Mouse (Mus musculus): Measurements from ENCODE around the gene Akap2. TPM values are rescaled to one million over a fixed set of nuclear protein-coding genes. Genes with fewer than 3 reads are reported as not detected.

Akap2 gene
- total RNA-seq, 4 experiments from 2014 or later: 75.6 to 100 (median 97.5) TPM

DNA sequence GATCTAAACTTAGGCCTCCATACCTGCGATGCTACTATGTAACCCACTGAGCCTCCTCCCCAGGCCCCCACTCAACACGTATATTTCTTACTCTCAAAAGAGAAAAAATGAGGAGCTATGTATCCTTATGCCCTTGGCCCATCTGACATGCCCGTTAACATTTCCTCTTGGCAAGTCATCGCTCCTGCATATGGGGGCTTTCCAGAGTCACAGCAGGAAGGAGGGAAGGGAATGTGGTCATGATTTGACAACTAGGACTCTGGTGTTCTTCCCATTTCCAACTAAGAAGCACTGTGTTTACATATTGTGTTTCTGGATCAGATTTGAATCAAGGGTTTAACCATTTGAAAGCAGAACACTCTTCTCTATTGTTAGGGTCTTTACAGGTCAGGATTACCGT lies 15.9 kb upstream of the Akap2 start:
- DNase-seq (ENCODE audit: low spot score): no peak

GRCm38 (mm10) chr4:57703574-57704470 lies 13.6 kb upstream of the Akap2 start:
- DNase-seq (ENCODE audit: low spot score): no peak

DNA sequence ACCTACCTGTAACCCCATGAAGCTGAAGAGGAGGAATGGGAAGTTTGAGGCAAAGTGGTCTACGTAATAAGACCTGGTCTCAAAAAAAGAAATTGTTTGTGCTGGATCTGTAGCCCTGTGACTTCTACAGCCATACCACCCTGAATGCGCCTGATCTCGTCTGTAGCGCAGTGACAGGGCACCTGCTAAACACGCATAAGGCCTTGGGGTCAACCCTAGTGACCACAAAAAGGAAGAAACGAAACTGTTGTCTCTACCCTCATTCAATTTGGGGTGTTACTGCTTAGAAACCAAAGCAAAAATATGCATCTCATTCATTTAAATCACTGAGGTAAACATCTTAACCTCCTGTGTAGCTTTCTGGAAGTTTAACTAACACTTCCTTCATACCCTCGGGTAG lies 12.9 kb upstream of the Akap2 start:
- DNase-seq (ENCODE audit: low spot score): no peak

- no peak for DNase-seq (ENCODE audit: low spot score)
These were observed 1.6 kb upstream of the Akap2 start for GRCm38 (mm10) chr4:57715849-57716248.

DNA sequence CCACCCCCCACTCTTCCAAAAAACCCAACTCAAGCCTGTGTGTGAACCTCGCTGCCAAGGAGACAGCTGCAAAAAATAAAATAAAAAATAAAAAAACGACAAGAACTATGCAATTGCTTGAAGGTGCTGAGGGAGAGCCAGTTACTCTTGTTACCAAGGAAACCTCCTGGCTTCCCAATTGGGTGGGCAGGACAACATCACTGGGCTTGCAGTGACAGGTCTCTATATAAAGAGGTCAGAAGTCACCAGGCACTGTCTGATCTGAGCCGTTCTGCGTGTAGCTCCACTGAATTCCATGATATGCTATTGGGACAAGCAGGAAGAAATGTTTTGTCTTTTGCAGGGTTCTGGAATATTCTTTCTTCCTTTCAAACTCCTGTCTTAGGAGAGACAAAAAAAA lies 722 bp upstream of the Akap2 start:
- no peak for DNase-seq (ENCODE audit: low spot score)

- DNase-seq (ENCODE audit: low spot score): no peak
These were observed 1.9 kb downstream of the Akap2 start for GRCm38 (mm10) chr4:57719370-57719769.

DNA sequence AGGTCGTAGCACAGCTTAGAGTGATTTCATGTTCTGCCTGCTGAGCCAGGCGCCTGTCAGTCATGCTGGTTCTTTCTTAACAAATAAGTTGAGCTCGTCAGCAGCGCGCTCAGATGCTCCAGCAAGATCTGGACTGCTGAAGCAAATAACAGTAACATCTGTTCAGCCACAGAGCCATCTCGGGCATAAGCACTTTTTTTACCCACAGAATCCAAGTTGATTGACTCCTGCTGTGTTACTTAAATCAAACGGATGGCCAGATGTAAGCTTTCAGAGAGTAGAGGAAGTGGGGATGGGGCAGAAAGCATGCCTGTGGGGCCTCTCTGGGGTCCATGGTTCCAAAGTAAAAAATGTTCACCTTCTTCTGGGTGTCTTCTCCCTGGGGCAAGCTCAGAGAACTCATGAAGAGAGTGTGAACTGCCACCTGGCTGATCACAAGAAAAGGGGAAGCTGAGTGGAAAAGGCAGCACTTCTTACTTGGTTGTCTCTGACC lies 3.5 kb downstream of the Akap2 start:
- DNase-seq (ENCODE audit: low spot score): no peak

- no peak for DNase-seq (ENCODE audit: low spot score)
These were observed 4.8 kb downstream of the Akap2 start for GRCm38 (mm10) chr4:57722296-57722695.

DNA sequence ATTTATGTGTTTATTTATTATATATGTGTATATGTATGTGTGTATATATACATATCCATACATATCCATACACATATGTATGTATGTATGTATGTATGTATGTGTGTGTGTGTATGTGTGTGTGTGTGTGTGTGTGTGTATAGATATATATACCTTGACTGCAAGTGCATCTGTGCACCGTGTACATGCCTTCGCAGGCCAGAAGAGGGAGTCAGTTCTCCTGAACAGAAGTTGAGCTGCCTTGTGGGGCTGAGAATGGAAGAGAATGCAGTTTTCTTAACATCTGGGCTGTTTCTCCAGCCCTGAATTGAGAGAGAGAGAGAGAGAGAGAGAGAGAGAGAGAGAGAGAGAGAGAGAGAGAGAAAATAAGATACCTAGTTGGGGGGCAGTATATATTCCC lies 6.2 kb downstream of the Akap2 start:
- no peak for DNase-seq (ENCODE audit: low spot score)

- DNase-seq (ENCODE audit: low spot score): no peak
These were observed 8.1 kb downstream of the Akap2 start for GRCm38 (mm10) chr4:57725569-57725968.

GRCm38 (mm10) chr4:57728611-57729183 lies 11.2 kb downstream of the Akap2 start:
- no peak for DNase-seq (ENCODE audit: low spot score)

DNA sequence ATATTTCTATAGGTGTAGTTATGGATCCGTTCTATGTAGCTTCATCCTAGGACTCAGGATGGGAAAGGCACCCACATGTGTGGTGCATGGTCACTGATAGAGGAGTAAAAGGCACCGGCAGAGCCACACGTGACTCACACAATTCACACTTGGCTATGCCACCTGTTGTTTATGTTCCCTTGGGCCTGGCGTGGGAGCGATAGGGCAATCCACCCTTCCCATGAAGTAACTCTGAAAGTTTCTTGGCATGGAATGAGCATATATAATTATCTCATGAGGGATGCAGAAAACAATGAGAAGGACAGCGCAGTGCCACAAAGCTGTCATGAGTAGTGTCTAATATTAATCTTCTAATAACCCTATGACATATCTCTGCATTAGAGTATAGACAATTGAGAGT lies 12.6 kb downstream of the Akap2 start:
- DNase-seq (ENCODE audit: low spot score): no peak

- DNase-seq (ENCODE audit: low spot score): no peak
These were observed 13.5 kb downstream of the Akap2 start for GRCm38 (mm10) chr4:57730801-57731598.

- no peak for DNase-seq (ENCODE audit: low spot score)
These were observed 14.9 kb downstream of the Akap2 start for GRCm38 (mm10) chr4:57732351-57732750.

DNA sequence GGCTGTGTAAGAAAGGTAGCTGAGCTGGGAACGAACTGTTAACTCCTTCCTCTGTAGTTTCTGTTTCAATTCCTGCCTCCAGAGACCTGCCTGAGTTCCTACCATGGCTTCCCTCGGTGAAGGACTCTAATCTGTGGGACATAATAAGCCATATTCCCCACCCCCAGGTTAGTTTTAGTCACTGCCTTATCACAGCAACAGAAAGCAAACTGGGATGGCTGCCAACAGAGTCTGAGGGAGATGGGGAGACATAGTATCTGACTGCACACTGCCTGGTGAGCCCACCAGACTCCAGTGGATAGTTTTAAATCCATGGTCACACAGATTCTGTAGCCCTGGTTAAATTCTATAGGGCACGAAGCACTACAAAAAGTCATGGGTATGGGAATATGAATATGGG lies 16.0 kb downstream of the Akap2 start:
- peak; percentile 16 for DNase-seq (ENCODE audit: low spot score)

- DNase-seq (ENCODE audit: low spot score): no peak
These were observed 18.0 kb downstream of the Akap2 start for GRCm38 (mm10) chr4:57735426-57735825.

- no peak for DNase-seq (ENCODE audit: low spot score)
These were observed 21.5 kb downstream of the Akap2 start for GRCm38 (mm10) chr4:57738856-57739552.

GRCm38 (mm10) chr4:57743325-57743929 lies 26.0 kb downstream of the Akap2 start:
- DNase-seq (ENCODE audit: low spot score): no peak

DNA sequence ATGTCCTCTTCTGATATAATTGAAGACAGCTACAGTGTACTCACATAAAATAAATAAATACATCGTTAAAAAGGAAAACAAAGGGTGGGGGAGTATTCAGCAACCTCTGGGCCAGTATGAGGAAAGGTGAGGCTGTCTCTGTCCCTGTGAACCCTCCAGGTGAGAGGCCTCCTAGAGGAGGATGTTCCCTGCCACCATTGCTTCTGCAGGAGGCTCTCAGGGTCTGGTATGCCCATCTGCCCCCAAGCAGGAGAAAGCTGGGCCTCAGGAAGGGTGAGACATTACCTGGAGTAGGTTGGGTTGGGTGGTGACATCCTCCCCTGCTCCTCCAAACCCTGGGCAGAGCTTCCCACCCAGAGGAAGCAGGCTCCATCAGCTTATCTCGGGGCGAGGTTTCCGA lies 33.2 kb downstream of the Akap2 start:
- DNase-seq (ENCODE audit: low spot score): no peak

GRCm38 (mm10) chr4:57751054-57751453 lies 33.6 kb downstream of the Akap2 start:
- no peak for DNase-seq (ENCODE audit: low spot score)

DNA sequence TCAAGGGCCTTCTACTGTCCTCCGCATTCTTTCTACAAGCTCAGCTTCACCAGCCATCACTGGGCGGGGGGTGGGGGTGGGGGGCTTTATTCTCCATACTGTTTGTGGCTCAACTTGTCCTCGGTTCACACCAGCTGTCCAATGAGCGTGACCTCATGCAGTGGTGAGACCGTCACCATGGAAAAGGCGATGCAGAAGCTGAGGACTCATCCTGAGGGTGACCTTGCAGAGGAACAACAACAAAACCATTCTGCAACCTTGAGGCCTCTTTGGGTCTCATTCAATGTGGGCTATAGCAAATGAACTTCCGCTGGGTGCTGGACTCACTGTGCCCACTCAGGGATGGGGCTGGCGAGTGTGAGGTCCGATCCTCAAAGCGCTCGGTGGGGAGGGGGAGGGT lies 34.1 kb downstream of the Akap2 start:
- DNase-seq (ENCODE audit: low spot score): no peak
